Mouse (Mus musculus): Measurements from ENCODE around the gene Tmem164. TPM values are rescaled to one million over a fixed set of nuclear protein-coding genes. Genes with fewer than 3 reads are reported as not detected.

Tmem164 gene
- total and polyA plus RNA-seq, 2 experiments from 2014 or later = 15.8 to 38.2 TPM

GRCm38 (mm10) chrX:142678499-142679474 lies 2.4 kb upstream of the Tmem164 start:
- no peak for ATAC-seq (ENCODE audit: low FRiP score)

GRCm38 (mm10) chrX:142679502-142680250 lies 1.5 kb upstream of the Tmem164 start:
- no peak overlapping the region for H3K27ac ChIP-seq (ENCODE audit: low read depth, low read length)
- WGBS = 58% methylated on average over 11 of the region's 11 CpGs
- no peak for DNase-seq (ENCODE audit: low spot score)
- H3K36me3 ChIP-seq (ENCODE audit: insufficient read depth, low read length) = no peaks in the 10 kb centered on the region
- TF ChIP-seq CTCF (IDR thresholded peaks at IDR 0.05) = no peak
- H3K27me3 ChIP-seq (ENCODE audit: insufficient read depth, low read length) = peaks cover 8% of the 10 kb centered on the region; the same call in 1 of the 2 replicates
- no peak for ATAC-seq (ENCODE audit: low FRiP score)
- no peaks in the 10 kb centered on the region for H3K9me3 ChIP-seq (ENCODE audit: low read length)
- H3K4me2 ChIP-seq (ENCODE audit: low read depth, low read length, poor library complexity, severe bottlenecking) = peak overlapping the region; percentile 68
- no peak overlapping the region for H3K4me3 ChIP-seq (ENCODE audit: low read depth, low read length)
- H3K4me1 ChIP-seq (ENCODE audit: insufficient read depth, low read length) = no peaks in the 10 kb centered on the region
- H3K9ac ChIP-seq (replicated peaks; ENCODE audit: low read length, poor library complexity, severe bottlenecking) = no peak overlapping the region

More at GRCm38 (mm10) chrX:142678499-142679474, 2.4 kb upstream of the Tmem164 start:
- Histone ChIP-seq H3K4me1 (ENCODE audit: insufficient read depth, low read length) (no peaks in the 10 kb centered on the region), H3K27ac (ENCODE audit: low read depth, low read length) (no peak overlapping the region), H3K9ac (replicated peaks; ENCODE audit: low read length, poor library complexity, severe bottlenecking) (no peak overlapping the region), H3K36me3 (ENCODE audit: insufficient read depth, low read length) (no peaks in the 10 kb centered on the region), H3K27me3 (ENCODE audit: insufficient read depth, low read length) (peaks cover 8% of the 10 kb centered on the region; the same call in 1 of the 2 replicates), H3K9me3 (ENCODE audit: low read length) (no peaks in the 10 kb centered on the region), H3K4me3 (ENCODE audit: low read depth, low read length) (no peak overlapping the region), H3K4me2 (ENCODE audit: low read depth, low read length, poor library complexity, severe bottlenecking) (no peak overlapping the region)
- 59% methylated on average over 13 of the region's 13 CpGs for WGBS
- DNase-seq (ENCODE audit: low spot score) = no peak
- TF ChIP-seq CTCF (IDR thresholded peaks at IDR 0.05) = no peak

- DNase-seq (ENCODE audit: low spot score) (peak; percentile 14), ATAC-seq (ENCODE audit: low FRiP score) (peak; percentile 44)
- H3K9ac ChIP-seq (replicated peaks; ENCODE audit: low read length, poor library complexity, severe bottlenecking) = no peak overlapping the region
- H3K36me3 ChIP-seq (ENCODE audit: insufficient read depth, low read length) = no peaks in the 10 kb centered on the region
- no peak overlapping the region for H3K27ac ChIP-seq (ENCODE audit: low read depth, low read length)
- 23% methylated on average over 18 of the region's 19 CpGs for WGBS
- TF ChIP-seq CTCF (IDR thresholded peaks at IDR 0.05) = peak; percentile 27
- no peaks in the 10 kb centered on the region for H3K4me1 ChIP-seq (ENCODE audit: insufficient read depth, low read length)
- H3K4me3 ChIP-seq (ENCODE audit: low read depth, low read length) = peak overlapping the region; percentile 59
- H3K9me3 ChIP-seq (ENCODE audit: low read length) = no peaks in the 10 kb centered on the region
- peaks cover 8% of the 10 kb centered on the region; the same call in 1 of the 2 replicates for H3K27me3 ChIP-seq (ENCODE audit: insufficient read depth, low read length)
- H3K4me2 ChIP-seq (ENCODE audit: low read depth, low read length, poor library complexity, severe bottlenecking) = peak overlapping the region; percentile 68
Observed at GRCm38 (mm10) chrX:142680391-142681055, 683 bp upstream of the Tmem164 start.

- Histone ChIP-seq H3K27ac (ENCODE audit: low read depth, low read length) (peak overlapping the region; percentile 63), H3K9ac (replicated peaks; ENCODE audit: low read length, poor library complexity, severe bottlenecking) (peak overlapping the region; percentile 66), H3K27me3 (ENCODE audit: insufficient read depth, low read length) (peaks cover 8% of the 10 kb centered on the region; the same call in 1 of the 2 replicates), H3K4me3 (ENCODE audit: low read depth, low read length) (peak overlapping the region; percentile 59), H3K4me1 (ENCODE audit: insufficient read depth, low read length) (no peaks in the 10 kb centered on the region), H3K9me3 (ENCODE audit: low read length) (no peaks in the 10 kb centered on the region), H3K4me2 (ENCODE audit: low read depth, low read length, poor library complexity, severe bottlenecking) (peak overlapping the region; percentile 68), H3K36me3 (ENCODE audit: insufficient read depth, low read length) (no peaks in the 10 kb centered on the region)
- DNase-seq (ENCODE audit: low spot score) (peak; percentile 17), ATAC-seq (ENCODE audit: low FRiP score) (peak; percentile 70)
- 27% methylated on average over 6 of the region's 43 CpGs for WGBS
- no peak for TF ChIP-seq CTCF (IDR thresholded peaks at IDR 0.05)
Observed at GRCm38 (mm10) chrX:142681616-142682141, 473 bp downstream of the Tmem164 start.

- H3K27ac ChIP-seq (ENCODE audit: low read depth, low read length) = no peak overlapping the region
- peak overlapping the region; percentile 68 for H3K4me2 ChIP-seq (ENCODE audit: low read depth, low read length, poor library complexity, severe bottlenecking)
- H3K9ac ChIP-seq (replicated peaks; ENCODE audit: low read length, poor library complexity, severe bottlenecking) = peak overlapping the region; percentile 66
- H3K4me3 ChIP-seq (ENCODE audit: low read depth, low read length) = peak overlapping the region; percentile 59
- no peaks in the 10 kb centered on the region for H3K9me3 ChIP-seq (ENCODE audit: low read length)
- TF ChIP-seq CTCF (IDR thresholded peaks at IDR 0.05) = no peak
- no peaks in the 10 kb centered on the region for H3K36me3 ChIP-seq (ENCODE audit: insufficient read depth, low read length)
- H3K27me3 ChIP-seq (ENCODE audit: insufficient read depth, low read length) = peaks cover 8% of the 10 kb centered on the region; the same call in 1 of the 2 replicates
- no peak for ATAC-seq (ENCODE audit: low FRiP score)
- DNase-seq (ENCODE audit: low spot score) = peak; percentile 19
- H3K4me1 ChIP-seq (ENCODE audit: insufficient read depth, low read length) = no peaks in the 10 kb centered on the region
- 19% methylated on average over 28 of the region's 28 CpGs for WGBS
Observed at GRCm38 (mm10) chrX:142682176-142682820, 1.1 kb downstream of the Tmem164 start.

Data from midbrain, postnatal 0 days (tissue).